Mouse (Mus musculus) spleen, adult 2 months (tissue): ENCODE data around the gene Ifrd1. TPM values are rescaled to one million over a fixed set of nuclear protein-coding genes. Genes with fewer than 3 reads are reported as not detected.

Experiments
- DNase-seq, 2 experiments: peaks; one replicate each; pipeline versions ENCODE4 v3.0.0 to v3.0.0-alpha.2; 2012 to 2021; ENCODE audit warnings: low spot score in 2 of 2, low read depth in 1 of 2
- H3K27ac ChIP-seq: fragments of 200-500 bp; 2 replicates; pipeline ENCODE4 v1.5.1; 2012; ENCODE audit warnings: low read length, inconsistent platforms; ENCODE audit not compliant: insufficient read depth
- H3K27me3 ChIP-seq: fragments of 200-500 bp; 2 replicates; pipeline ENCODE4 v1.6.1; 2012; ENCODE audit warnings: mild to moderate bottlenecking, moderate library complexity, low read length, inconsistent platforms; ENCODE audit not compliant: control insufficient read depth, insufficient read depth
- H3K36me3 ChIP-seq: fragments of 200-500 bp; 2 replicates; pipeline ENCODE4 v1.6.1; 2012; ENCODE audit warnings: mild to moderate bottlenecking, low read length, inconsistent platforms; ENCODE audit not compliant: control insufficient read depth, insufficient read depth
- H3K4me1 ChIP-seq: fragments of 200-500 bp; 2 replicates; pipeline ENCODE4 v1.6.1; 2011; ENCODE audit warnings: inconsistent platforms; ENCODE audit not compliant: control insufficient read depth, insufficient read depth, insufficient read length
- H3K4me3 ChIP-seq: fragments of 200-500 bp; 2 replicates; pipeline ENCODE4 v1.5.1; 2011; ENCODE audit warnings: mild to moderate bottlenecking, inconsistent platforms; ENCODE audit not compliant: insufficient read depth, insufficient read length; ENCODE audit errors: extremely low read depth
- CTCF ChIP-seq: fragments of 200-500 bp; IDR thresholded peaks from 2 replicates; pipeline ENCODE4 v1.5.1; 2011; ENCODE audit warnings: mild to moderate bottlenecking, inconsistent platforms; ENCODE audit not compliant: insufficient read depth, insufficient read length, insufficient replicate concordance; ENCODE audit errors: extremely low read depth
- POLR2A ChIP-seq: fragments of 200-500 bp; IDR thresholded peaks from 2 replicates; pipeline ENCODE4 v1.6.1; 2011; ENCODE audit warnings: low read depth, low read length, inconsistent platforms
- WGBS: fragments of 180-500 bp; shearing (Covaris S2); methylation state at CpG from one replicate; pipeline ENCODE4 v1.1.7; 2018; 5-methylcytosine and 5-hydroxymethylcytosine counted together
- polyA plus RNA-seq: library from polyadenylated mRNA; depleted of rRNA; stranded (reverse); fragments of >200 nt; gene quantifications from 2 replicates; pipeline ENCODE4 v1.2.3, GENCODE M21; 2012; rRNA removed

Gene Ifrd1
- polyA plus RNA-seq: 8.2 and 16.8 TPM in 2 replicates

- 15% methylated on average over 5 of the region's 5 CpGs for WGBS
- no peak within 1 kb of the TSS for H3K4me3 ChIP-seq
- TF ChIP-seq CTCF (no peak), POLR2A (no peak)
- no peaks in the 10 kb centered on the region for H3K36me3 ChIP-seq
- H3K27me3 ChIP-seq: no peaks in the 10 kb centered on the region
- peak within 1 kb of the TSS; percentile 22; the same call in 1 of the 2 replicates for H3K27ac ChIP-seq
- peak in 1 of 2 experiments; percentile 17 for DNase-seq
- peaks cover 4% of the 10 kb centered on the region; the same call in 1 of the 2 replicates for H3K4me1 ChIP-seq
Measured at GRCm38 (mm10) chr12:40248454-40249180, at the start of gene Ifrd1. TSS of gene Ifrd1 (minus strand) at chr12:40248504.

GRCm38 (mm10) chr12:40286539-40286938 lies 38.2 kb upstream of the Ifrd1 start:
- Histone ChIP-seq H3K27me3 (no peaks in the 10 kb centered on the region), H3K27ac (no peak overlapping the region), H3K36me3 (no peaks in the 10 kb centered on the region), H3K4me1 (no peaks in the 10 kb centered on the region), H3K4me3 (no peak overlapping the region)
- DNase-seq: no peak
- TF ChIP-seq CTCF (no peak), POLR2A (no peak)
- WGBS: 71% methylated on average over 4 of the region's 4 CpGs

- no peak overlapping the region for H3K4me3 ChIP-seq
- H3K27me3 ChIP-seq: no peaks in the 10 kb centered on the region
- whole genome bisulfite sequencing: 87% methylated on average over 4 of the region's 4 CpGs
- H3K27ac ChIP-seq: no peak overlapping the region
- DNase-seq: no peak
- TF ChIP-seq CTCF: no peak
- no peak for TF ChIP-seq POLR2A
- no peaks in the 10 kb centered on the region for H3K36me3 ChIP-seq
- no peaks in the 10 kb centered on the region for H3K4me1 ChIP-seq
Measured at GRCm38 (mm10) chr12:40280596-40281325, 32.5 kb upstream of the Ifrd1 start.

GRCm38 (mm10) chr12:40277581-40277980 lies 29.3 kb upstream of the Ifrd1 start:
- Histone ChIP-seq H3K4me1 (no peaks in the 10 kb centered on the region; the same call in 1 of the 2 replicates), H3K27ac (no peak overlapping the region), H3K27me3 (no peaks in the 10 kb centered on the region), H3K36me3 (no peaks in the 10 kb centered on the region), H3K4me3 (no peak overlapping the region)
- WGBS: 48% methylated on average over 3 of the region's 3 CpGs
- TF ChIP-seq POLR2A (no peak), CTCF (no peak)
- DNase-seq: no peak

GRCm38 (mm10) chr12:40274931-40275330 lies 26.6 kb upstream of the Ifrd1 start:
- no peaks in the 10 kb centered on the region for H3K36me3 ChIP-seq
- H3K4me3 ChIP-seq: no peak overlapping the region

GRCm38 (mm10) chr12:40273339-40273738 lies 25.0 kb upstream of the Ifrd1 start:
- Histone ChIP-seq H3K4me3 (no peak overlapping the region), H3K27me3 (no peaks in the 10 kb centered on the region), H3K4me1 (no peaks in the 10 kb centered on the region; the same call in 1 of the 2 replicates), H3K36me3 (no peaks in the 10 kb centered on the region), H3K27ac (no peak overlapping the region)
- 31% methylated on average over 4 of the region's 4 CpGs for WGBS
- DNase-seq: no peak
- no peak for TF ChIP-seq POLR2A
- TF ChIP-seq CTCF: no peak

More at GRCm38 (mm10) chr12:40274931-40275330, 26.6 kb upstream of the Ifrd1 start:
- Histone ChIP-seq H3K27me3 (no peaks in the 10 kb centered on the region), H3K27ac (no peak overlapping the region), H3K4me1 (no peaks in the 10 kb centered on the region; the same call in 1 of the 2 replicates)
- TF ChIP-seq POLR2A (no peak), CTCF (no peak)
- no peak for DNase-seq
